Mouse (Mus musculus): Measurements from ENCODE around the gene Psmc3.
"Not testable (repeated sequence)": the region's sequence is repeated elsewhere in the genome, so short reads cannot be mapped to it uniquely, and the experiment has no call there.

The Psmc3 gene

DNA sequence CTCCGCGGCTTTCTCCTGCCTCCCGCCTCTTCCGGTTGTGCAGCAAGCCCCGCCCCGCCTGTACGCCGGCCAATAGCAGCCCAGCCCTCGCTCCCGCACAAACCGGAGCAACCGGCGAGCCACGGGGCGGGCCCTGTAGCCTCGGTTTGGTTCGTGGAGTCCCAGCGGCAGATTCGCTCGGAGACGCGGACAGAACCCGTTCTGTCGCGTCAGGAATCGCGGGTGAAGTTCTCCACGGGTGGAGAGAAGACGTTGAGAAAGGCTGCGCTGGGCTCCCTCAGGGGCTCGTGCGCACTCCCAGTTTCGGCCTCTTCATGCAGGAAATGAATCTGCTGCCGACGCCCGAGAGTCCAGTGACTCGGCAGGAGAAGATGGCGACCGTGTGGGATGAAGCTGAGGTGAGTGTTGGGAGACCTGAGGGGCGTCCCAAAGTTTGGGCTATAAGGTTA lies at the start of gene Psmc3:
TSS of gene Psmc3 (plus strand) at position 76 of the 449 bp plus-strand sequence.
- DNase-seq (ENCODE audit: low spot score): peak; percentile 89

DNA sequence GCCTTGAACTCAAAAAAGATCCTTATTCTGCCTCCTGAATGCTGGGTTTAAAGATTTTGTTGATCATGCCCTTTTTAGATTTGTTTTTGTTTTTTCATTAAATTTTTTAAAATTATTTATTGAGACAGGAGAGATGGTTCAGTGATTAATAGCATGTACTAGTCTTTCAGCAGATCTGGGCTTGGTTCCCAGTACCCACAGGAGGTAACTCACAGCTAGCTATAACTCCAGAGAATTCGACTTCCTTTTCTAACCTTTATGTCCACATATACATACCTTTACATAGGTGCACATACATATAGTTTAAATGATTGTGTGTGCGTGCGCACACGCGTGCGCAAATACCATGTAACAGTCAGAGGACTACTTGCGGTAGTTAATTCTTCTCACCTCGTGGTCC lies 45.3 kb upstream of the Psmc3 start:
- DNase-seq (ENCODE audit: low spot score): no peak

DNA sequence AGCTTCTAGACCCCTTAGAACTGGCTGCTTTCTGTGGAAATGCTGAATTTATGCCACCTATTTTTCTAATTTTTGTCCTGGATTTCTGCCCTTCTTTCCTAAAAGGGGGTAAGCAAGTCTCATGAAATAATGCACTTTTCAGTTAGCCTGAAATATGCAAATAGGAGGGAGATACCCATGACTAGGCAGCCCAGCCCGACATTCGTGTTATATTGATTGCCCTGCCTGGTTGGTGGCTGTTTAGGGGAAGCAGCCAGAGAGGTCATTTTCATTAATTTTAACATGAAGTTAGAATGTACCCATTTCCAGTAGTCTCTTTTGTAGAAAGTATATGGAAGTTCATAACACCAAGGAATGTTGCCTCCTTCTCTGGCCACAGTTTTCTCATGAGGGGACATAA lies 39.9 kb upstream of the Psmc3 start:
- DNase-seq (ENCODE audit: low spot score): no peak

DNA sequence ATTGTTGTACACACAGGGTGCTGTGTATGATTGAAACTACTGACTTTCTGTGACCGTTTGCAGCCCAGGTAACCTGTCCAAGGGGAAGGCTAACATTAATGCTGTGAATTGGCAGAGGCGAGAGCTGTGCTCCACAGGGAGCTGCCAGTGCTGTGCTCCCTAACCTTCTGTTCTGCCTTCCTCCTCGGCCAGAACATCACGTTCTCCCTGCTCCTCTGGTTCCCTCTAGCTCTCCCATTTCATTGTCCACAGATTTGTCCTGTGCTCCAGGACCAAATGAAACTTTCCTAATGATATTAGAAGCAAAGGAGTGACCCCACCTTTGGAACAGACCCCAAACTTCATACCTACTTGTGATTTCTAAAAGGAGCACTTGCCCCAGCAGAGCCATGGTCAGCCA lies 38.4 kb upstream of the Psmc3 start:
- DNase-seq (ENCODE audit: low spot score): no peak

DNA sequence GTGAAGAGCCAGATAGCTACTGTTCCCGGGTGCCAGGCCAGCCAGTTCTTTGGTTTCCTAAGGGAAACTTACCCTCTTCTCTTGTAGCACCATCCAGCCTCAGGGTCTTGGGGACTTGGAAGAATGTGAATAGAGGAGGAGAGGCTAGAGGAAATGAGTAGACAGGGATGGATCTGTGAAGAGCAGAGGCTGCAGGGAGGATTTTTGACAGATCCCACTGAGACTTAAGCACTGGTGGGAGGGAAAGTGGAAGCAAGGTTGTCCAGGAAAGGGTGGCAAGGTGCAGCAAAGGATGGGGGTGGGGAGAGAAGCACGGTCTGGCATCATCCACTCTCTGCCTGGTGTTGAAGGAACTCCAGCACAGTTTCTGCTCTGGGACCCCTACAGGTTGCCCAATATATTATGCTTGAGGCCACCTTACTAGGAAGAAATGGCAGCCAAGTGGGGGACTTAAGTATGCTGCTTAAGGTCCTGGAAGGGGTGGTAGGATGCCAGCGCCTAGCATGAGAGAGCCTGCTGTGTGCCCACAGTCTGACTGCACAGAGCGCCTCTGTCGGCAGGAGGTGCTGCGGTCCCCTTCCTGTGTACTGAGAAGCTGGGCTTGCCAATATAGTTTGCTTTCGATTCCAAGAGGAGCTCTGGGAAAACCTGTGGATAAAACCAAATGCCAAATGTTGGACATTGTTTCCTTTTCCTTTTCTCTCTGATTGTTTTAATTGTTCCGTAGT lies 35.6 kb upstream of the Psmc3 start:
- no peak for DNase-seq (ENCODE audit: low spot score)

DNA sequence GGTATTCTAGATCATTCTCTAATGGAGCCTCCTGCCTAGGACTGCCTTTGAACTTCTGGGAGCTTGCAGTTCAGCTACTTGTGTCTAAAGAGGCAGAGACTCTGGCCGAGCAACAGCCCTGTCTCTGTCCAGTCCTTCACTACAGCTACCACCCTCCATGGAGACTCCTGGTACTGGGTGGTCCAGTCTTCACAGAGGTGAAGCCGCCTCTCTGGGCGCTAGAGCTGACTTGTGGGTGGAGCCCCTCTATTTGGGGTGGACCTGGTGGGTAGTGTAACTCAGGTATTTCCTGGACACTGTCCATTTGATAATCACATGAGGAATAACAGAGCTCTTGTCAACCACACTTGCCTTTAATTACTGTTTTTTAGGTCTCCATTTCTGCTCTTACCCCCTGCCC lies 33.9 kb upstream of the Psmc3 start:
- DNase-seq (ENCODE audit: low spot score): no peak

DNA sequence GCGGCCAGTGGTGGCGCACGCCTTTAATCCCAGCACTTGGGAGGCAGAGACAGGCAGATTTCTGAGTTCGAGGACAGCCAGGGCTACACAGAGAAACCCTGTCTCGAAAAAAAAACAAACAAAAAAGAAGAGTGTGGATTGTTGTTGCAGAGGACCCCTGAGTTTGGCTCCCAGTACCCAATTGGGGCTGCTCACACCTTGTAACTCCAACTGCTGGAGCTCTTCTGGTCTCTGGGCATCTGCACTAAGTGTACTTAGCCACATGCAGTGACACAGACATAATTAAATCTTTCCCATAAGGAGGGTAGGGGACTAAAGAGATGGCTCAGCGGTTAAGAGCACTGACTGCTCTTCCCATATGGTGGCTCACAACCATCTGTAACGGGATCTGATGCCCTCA lies 31.5 kb upstream of the Psmc3 start:
- not testable (repeated sequence) for DNase-seq (ENCODE audit: low spot score)

DNA sequence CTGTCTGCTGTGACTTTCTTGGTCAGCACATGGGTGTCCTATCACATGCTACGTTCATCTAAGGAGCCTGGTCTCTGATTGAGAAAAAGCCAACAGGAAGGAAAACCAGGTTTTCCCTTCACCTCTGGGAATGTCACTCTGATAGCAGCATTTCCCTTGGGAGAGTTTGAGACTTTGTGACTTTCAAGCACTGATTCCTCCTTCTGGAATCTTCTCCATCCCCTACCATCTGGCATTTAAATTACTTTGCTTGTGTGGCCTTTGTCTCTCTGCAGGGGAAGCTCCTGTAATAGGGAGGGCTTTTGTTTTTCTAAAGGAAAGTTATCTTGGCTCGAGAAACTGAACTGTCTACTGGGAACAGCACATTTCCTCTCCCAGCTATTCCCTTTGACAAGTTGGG lies 30.7 kb upstream of the Psmc3 start:
- DNase-seq (ENCODE audit: low spot score): no peak

DNA sequence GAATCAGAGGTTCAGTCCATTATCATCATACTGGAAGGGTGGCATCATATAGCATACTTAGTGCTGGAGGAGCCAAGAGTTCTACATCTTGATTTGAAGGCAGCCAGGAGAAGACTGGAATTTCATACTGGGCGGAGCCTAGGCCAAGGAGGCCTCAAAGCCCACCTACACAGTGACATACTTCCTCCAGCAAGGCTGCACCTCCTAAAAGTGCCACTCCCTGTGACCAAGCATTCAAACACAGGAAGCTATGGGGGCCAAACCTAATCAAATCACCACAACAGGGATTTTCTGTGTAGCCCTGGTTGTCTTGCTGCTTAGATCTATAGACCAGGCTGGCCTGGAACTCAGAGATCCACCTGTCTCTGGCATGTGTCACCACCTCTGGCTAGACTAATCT lies 29.9 kb upstream of the Psmc3 start:
- DNase-seq (ENCODE audit: low spot score): no peak

DNA sequence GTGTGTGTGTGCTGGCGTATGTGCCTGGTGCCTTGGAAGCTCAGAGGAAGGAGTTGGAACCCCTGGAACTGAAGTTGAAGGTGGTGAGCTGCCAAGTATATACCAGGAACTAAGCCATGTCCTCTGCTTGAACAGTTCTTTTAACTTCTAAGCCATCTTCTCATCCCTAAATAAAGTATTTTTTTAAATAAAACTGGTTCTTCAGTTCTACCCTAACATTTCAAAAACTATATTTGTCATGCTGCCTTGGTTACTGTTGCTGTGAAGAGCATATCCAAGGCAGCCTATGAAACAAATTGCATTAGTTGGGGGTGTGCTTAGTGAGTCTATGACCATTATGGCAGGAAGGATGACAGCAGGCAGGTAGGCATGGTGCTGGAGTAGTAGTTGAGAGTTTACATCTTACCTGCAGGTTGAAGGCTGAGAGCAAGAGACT lies 28.7 kb upstream of the Psmc3 start:
- DNase-seq (ENCODE audit: low spot score): no peak

DNA sequence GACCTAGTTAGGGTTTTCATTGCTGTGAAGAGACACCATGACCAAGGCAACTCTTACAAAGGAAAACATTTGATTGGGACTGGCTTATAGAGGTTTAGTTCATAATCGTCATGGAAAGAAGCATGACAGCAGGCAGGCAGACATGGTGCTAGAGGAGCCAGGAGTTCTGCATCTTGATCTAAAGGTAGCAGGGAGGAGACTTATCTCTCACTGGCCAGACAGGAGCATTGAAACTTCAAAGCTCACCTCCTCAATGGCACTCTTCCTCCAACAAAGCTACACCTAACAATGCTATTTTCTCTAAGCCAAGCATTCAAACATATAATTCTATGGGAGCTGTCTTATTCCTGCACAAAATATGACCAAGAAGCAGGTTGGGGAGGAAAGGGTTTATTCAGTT lies 27.3 kb upstream of the Psmc3 start:
- DNase-seq (ENCODE audit: low spot score): no peak

DNA sequence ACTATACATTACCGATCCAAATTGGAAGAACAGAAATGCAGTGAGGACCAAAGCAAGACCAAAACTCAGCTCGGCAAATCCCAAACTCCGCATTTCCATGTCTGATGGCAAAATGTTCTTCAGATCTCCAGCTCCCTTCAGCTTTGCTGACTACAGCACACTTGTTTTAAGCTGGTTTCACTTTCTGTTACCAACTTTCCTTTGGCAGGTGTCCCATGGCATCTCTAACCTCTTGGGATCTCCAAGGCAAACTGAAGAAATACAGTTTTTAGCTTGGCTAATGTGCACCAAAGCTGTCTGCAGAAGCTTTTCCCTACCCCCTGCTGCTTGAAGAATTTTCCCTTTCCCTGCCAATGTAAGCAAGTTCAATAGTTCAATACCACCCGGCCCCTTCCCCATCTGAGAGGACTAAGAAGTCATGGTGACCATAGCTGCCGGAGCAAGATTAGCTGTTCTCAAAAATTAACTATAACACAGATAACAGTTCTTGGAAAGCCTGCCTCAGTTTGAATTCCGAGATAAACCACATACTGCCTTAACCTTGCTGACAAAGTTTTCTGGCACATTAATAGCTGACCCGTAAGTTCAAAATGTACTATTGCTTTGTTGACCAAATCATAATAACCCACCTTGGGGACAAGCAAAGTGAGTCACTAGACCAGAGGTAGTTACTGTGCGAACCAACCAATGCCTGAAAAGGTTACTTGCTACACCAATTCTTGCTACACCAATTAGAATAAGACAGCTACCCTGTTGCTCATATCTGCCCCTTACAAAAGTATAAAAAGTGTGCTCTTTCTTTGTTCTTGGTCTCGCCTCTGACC lies 26.2 kb upstream of the Psmc3 start:
- no peak for DNase-seq (ENCODE audit: low spot score)

DNA sequence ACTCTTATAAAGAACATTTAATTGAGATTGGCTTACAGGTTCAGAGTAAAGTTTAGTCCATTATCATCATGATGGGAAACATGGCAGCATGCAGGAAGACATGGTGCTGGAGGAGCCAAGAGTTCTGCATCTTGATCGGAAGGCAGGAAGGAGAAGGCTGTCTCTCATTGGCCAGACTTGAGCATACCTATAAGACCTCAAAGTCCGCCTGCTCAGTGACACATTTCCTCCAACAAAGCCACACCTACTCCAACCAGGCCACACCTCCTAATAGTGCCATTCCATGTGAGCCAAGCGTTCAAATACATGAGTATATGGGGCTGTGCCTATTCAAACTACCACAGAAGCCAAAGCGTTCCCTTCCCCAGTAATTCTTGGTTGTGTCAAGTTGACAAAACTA lies 22.6 kb upstream of the Psmc3 start:
- no peak for DNase-seq (ENCODE audit: low spot score)

DNA sequence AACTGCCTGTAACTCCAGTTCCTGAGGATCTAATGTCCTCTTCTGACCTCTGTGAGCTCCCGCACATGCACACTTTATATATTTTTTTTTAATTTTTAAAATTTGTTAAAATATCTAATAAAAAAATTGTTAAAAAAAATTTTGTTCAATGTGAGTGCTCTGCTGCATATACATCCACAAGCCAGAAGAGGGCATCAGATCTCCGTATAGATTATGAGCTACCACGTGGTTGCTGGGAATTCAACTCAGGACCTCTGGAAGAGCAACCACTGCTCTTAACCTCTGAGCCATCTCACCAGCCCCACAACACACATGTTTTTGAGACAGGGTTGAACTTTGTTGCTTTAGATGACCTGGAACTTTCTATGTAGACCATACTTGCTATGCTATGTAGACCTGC lies 20.8 kb upstream of the Psmc3 start:
- no peak for DNase-seq (ENCODE audit: low spot score)

DNA sequence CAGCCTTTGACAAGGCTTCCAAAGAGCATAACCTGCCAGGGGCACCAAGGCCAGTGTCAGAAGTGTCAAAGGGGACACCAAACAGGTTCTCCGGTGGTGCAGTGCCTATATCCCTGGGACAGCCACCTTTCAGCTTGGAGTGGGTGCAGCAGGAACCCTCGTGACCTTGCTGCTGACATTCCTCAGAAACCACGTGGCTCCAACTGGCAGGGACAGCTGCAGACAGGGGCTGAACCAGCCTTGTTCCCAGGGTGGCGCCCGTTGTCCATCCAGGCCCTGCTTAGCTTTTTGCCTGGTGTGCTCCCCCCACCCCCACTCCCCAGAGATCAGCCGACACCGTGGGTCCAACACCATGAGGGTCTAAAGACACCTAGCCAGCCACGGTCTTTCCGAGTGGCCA lies 18.4 kb upstream of the Psmc3 start, which contains the start of gene Rapsn:
TSS of gene Rapsn (plus strand) at position 236 of the 400 bp plus-strand sequence.
- no peak for DNase-seq (ENCODE audit: low spot score)

DNA sequence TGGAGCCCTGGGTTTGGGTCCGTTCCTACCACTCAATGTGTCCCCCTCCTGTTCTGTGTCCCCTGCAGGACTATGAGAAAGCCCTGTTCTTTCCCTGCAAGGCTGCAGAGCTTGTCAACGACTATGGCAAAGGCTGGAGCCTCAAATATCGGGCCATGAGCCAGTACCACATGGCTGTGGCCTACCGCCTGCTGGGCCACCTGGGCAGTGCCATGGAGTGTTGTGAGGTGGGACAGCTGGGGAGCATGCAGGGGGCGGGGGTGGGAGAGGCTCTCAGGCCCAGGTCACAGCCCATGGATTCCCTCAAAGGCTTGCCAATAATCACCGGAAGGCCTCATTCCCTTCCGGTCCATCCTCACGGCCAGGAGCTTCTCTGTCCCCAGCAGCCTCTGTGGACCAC lies 12.0 kb upstream of the Psmc3 start:
- no peak for DNase-seq (ENCODE audit: low spot score)

DNA sequence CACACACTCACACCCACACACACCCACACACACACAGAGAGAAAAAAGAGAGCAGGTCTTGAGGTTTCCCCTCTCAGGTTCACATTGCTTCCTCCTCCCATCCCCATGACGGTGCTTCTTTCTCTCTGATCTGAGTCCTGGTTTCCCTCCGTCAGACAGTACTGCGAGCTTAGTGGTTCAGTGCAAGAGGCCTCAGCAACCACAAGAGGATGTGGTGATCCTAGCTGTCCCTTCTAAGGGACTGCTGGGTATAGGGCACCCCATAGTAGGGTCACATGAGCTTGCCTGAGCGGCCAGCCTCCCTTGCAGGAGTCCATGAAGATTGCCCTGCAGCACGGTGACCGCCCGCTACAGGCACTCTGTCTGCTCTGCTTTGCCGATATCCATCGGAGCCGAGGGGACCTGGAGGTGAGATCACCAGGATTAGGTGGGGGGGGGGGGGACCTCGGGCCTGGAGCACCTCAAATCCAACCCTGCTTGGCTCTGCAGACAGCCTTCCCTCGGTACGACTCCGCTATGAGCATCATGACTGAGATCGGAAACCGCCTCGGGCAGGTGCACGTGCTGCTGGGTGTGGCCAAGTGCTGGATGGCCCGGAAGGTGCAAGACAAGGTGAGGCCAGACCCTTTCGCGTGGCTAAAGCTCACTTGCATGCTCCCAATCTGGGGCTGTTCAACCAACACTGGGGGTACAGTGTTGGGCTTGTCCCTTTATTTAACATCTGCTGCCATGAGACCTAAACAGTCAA lies 11.0 kb upstream of the Psmc3 start:
- no peak for DNase-seq (ENCODE audit: low spot score)

DNA sequence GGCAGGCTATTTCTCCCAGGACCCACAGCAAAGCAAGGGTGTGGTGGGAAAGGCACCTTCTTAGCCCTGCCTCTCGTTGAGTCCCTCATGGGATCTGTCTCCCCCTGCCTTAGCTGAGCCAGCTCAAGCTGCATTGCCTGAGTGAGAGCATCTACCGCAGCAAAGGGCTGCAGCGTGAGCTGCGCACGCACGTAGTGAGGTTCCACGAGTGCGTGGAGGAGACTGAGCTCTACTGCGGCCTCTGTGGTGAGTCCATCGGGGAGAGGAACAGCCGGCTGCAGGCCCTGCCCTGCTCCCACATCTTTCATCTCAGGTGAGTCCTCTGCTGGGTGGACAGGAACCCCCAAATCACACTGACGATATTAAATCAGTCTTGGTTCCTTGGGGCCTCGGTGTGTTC lies 9.1 kb upstream of the Psmc3 start:
- no peak for DNase-seq (ENCODE audit: low spot score)

DNA sequence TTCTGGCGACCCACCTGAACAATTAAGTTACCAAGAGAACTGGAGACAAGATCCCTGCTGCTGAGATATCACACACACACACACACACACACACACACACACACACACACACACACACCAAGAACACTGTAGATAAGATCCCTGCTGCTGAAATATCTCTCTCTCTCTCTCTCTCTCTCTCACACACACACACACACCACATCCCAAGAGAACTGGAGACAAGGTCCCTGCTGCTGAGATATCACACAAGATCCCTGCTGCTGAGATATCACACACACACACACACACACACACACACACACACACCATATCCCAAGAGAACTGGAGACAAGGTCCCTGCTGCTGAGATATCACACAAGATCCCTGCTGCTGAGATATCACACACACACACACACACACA lies 8.0 kb upstream of the Psmc3 start:
- not testable (repeated sequence) for DNase-seq (ENCODE audit: low spot score)

DNA sequence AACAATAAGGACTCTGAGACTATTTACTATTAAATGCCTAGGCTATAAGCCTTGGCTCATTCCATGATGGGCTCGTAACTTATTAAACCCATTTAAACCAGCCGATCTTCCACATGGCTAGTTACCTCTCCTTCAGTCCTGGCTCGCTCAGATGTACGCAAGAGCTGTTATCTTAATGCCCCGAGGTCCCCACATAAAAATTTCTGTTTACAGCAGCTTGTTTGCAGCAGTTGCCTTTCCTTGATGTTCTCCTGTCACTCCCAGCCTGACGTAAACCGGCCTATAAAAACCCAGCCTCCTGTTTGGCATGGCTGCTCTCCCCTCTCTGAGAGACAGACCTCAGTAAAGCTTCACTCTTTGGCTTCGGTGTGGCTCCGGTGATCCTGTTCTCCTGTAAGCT lies 6.5 kb upstream of the Psmc3 start:
- DNase-seq (ENCODE audit: low spot score): no peak

DNA sequence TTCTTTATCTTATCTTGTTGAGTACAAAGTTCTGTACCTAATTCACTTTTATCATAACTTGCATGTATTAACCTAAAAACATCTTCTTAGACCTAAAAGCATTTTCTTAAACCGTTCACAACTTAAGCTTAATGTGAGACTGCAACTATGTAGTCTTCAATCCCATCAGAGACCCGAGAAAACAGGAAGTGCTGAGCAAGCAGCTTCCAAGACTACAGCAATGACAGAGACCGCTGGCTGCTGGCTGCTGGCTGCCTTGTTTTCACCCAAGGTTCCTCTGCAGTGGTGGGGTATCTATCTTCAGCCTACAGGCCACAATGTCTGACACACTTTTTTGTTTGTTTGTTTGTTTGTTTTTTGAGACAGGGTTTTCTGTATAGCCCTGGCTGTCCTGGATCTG lies 1.9 kb upstream of the Psmc3 start:
- no peak for DNase-seq (ENCODE audit: low spot score)

DNA sequence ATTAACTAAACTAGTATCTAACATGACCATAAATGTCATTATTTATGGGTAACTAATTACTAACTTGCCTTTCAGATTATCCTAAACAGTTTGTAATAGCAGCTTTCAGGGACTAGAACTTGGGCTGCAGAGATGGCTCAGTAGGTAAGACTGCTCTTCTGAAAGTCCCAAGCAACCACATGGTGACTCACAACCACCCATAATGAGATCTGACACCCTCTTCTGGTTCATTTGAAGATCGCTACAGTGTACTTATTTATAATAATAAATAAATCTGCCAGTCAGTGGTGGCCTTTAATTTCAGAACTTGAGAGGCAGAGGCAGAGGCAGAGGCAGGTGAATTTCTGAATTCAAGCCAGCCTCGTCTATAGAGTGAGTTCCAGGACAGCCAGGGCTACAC lies 1.1 kb upstream of the Psmc3 start:
- no peak for DNase-seq (ENCODE audit: low spot score)
